Mouse (Mus musculus) liver, postnatal 0 days (tissue): ENCODE data around the gene Hjurp.

Experiments used
- CTCF ChIP-seq: sonication (generic); IDR thresholded peaks from 2 replicates; pipeline ENCODE4 v1.5.1; 2016; ENCODE audit warnings: antibody characterized with exemption, low read depth
- EP300 ChIP-seq: IDR thresholded peaks from 2 replicates; pipeline ENCODE4 v1.6.1; 2016; ENCODE audit warnings: antibody characterized with exemption, low read depth, mild to moderate bottlenecking

DNA sequence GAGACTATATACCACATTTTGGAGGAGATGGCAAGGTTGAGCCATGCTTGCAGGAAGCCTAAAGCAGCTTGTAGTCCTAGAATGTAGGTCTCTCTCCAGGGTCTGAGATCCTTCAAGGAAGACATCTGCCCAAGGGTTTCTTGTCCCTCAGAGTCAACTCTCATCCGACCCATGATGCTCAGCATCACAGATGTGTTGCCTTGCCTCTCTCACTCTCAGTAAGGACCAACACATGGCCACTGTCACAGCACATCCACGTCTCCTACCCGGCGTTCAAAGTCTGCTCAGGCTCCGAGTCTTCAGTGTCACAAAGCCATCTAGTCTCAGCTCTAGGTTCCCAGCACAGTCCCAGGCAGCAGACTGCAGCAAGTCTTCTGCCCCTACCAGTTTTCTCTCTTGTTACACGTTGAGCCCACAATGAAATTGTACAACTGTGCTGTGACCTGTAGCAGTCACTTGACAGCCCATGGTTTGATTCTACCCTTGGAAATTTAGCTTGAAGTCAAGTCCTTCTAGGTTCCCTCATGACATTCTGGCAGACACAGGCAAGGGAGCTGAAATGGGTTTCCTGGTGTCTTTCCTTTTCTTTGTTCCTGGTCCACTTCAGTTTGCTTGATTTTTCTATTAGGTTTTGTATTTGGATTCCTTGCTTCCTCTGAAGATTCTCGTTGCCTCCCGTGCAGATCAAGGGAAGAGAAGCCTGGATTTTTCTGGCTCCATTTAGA, 27.0 kb upstream of the Hjurp start:
- TF ChIP-seq CTCF (no peak), EP300 (no peak)
